9 mouse cellular contexts compared by ENCODE assay signal in the genomic region with DNA sequence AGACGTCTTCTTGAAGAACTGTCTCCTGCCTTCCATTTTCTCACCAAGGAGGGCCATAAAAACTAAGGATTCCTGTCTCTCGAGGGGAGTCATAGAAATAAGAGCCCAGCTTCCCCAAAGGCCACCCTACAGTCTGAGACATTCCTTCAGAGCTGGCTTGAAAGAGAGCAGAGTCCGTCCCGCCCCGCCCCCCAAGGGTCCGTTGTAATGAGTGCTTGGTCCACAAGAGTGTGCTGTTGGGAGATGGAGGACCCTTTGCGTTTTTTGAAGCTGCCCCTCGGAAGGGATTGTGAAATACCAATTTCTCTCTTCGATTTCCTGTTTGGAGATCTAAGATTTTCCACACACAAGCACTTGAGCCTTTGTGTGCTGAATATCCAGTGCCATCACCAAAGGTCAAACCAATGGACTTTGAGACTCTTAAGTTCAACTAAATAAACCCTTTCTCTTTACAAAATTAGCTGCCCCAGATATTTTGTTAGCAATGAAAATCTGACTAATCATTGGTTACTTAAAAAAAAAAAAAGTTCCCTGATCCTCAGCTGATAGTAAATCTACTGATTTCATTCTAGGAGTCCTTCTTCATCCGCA. TPM values are rescaled to one million over a fixed set of nuclear protein-coding genes. Genes with fewer than 3 reads are reported as not detected.
A peak's percentile ranks its signal among the peaks of the same experiment; 100 is the strongest.
DNase-seq lines count a peak whose midpoint lies in the region; ATAC-seq and TF ChIP-seq lines count a peak whose summit lies in the region.
"Had no signal": no experiment of that assay in that cellular context is flagged by ENCODE, and none has a peak within 500 bp of the region (broad histone marks: within the 10 kb centered on the region; RNA-seq: fewer than 3 reads in every experiment).

No protein-coding gene starts in this region.

- no peak for ATAC-seq in forebrain, embryonic 11.5 days (replicated peaks; ENCODE audit: low FRiP score)
- no peak for ATAC-seq in forebrain, embryonic 12.5 days (ENCODE audit: low FRiP score)
- ATAC-seq in neural tube, embryonic 15.5 days (ENCODE audit: low FRiP score), result no peak

- no peaks in the 10 kb centered on the region for H3K9me3 ChIP-seq in forebrain, embryonic 11.5 days (ENCODE audit: control insufficient read depth, low read length)
- no peaks in the 10 kb centered on the region for H3K9me3 ChIP-seq in forebrain, embryonic 12.5 days
- no peaks in the 10 kb centered on the region for H3K9me3 ChIP-seq in neural tube, embryonic 15.5 days (replicated peaks)
- H3K9me3 ChIP-seq: embryonic facial prominence, embryonic 12.5 days had no signal

- H3K4me2 ChIP-seq in forebrain, embryonic 11.5 days (ENCODE audit: low read depth, low read length, severe bottlenecking), result no peak overlapping the region
- no peak overlapping the region for H3K4me2 ChIP-seq in forebrain, embryonic 12.5 days
- H3K4me2 ChIP-seq in neural tube, embryonic 15.5 days, result no peak overlapping the region
- H3K4me2 ChIP-seq: embryonic facial prominence, embryonic 12.5 days had no signal

- no peak for TF ChIP-seq POLR2A in liver, adult 2 months (IDR thresholded peaks at IDR 0.05; ENCODE audit: extremely low read depth, insufficient read depth, low read length)

- TF ChIP-seq CTCF in liver, adult 2 months (IDR thresholded peaks at IDR 0.05; ENCODE audit: low read depth, low read length), result peak; percentile 45

- H3K4me1 ChIP-seq in forebrain, embryonic 11.5 days (replicated peaks; ENCODE audit: control insufficient read depth, insufficient read depth, low read length), result no peaks in the 10 kb centered on the region
- no peaks in the 10 kb centered on the region; the same call in 1 of the 2 replicates for H3K4me1 ChIP-seq in forebrain, embryonic 12.5 days
- no peaks in the 10 kb centered on the region for H3K4me1 ChIP-seq in neural tube, embryonic 15.5 days
- H3K4me1 ChIP-seq in liver, adult 2 months (ENCODE audit: control insufficient read depth, insufficient read depth, low read length), result peaks cover 6% of the 10 kb centered on the region; the same call in 1 of the 2 replicates
- H3K4me1 ChIP-seq: embryonic facial prominence, embryonic 12.5 days had no signal

- H3K27ac ChIP-seq in forebrain, embryonic 11.5 days (ENCODE audit: low read depth, low read length), result no peak overlapping the region
- no peak overlapping the region for H3K27ac ChIP-seq in forebrain, embryonic 12.5 days
- H3K27ac ChIP-seq in neural tube, embryonic 15.5 days (replicated peaks), result no peak overlapping the region
- peak overlapping the region; percentile 48 for H3K27ac ChIP-seq in liver, adult 2 months (replicated peaks; ENCODE audit: insufficient read depth, low read depth, low read length)
- H3K27ac ChIP-seq: embryonic facial prominence, embryonic 12.5 days had no signal

- H3K79me2 ChIP-seq in liver, adult 2 months (ENCODE audit: control insufficient read depth, insufficient read depth, low read length), result no peaks in the 10 kb centered on the region

- 29% methylated on average over 10 of the region's 10 CpGs for WGBS in forebrain, embryonic 11.5 days
- 29% methylated on average over 10 of the region's 10 CpGs for WGBS in forebrain, embryonic 12.5 days
- WGBS in neural tube, embryonic 15.5 days, result 26% methylated on average over 10 of the region's 10 CpGs
- WGBS in liver, adult 2 months, result 16% methylated on average over 10 of the region's 10 CpGs

- H3K9ac ChIP-seq in forebrain, embryonic 11.5 days (ENCODE audit: low read length), result no peak overlapping the region
- H3K9ac ChIP-seq in forebrain, embryonic 12.5 days, result no peak overlapping the region
- no peak overlapping the region for H3K9ac ChIP-seq in neural tube, embryonic 15.5 days (replicated peaks)
- H3K9ac ChIP-seq in liver, adult 2 months (ENCODE audit: low read depth, low read length), result peak overlapping the region; percentile 4; the same call in 1 of the 2 replicates
- H3K9ac ChIP-seq: embryonic facial prominence, embryonic 12.5 days had no signal

- H3K27me3 ChIP-seq in forebrain, embryonic 11.5 days (ENCODE audit: control insufficient read depth, insufficient read depth, low read length), result no peaks in the 10 kb centered on the region
- no peaks in the 10 kb centered on the region for H3K27me3 ChIP-seq in forebrain, embryonic 12.5 days
- no peaks in the 10 kb centered on the region for H3K27me3 ChIP-seq in neural tube, embryonic 15.5 days (replicated peaks)
- no peaks in the 10 kb centered on the region for H3K27me3 ChIP-seq in liver, adult 2 months (ENCODE audit: control insufficient read depth, insufficient read depth, low read length)
- no peaks in the 10 kb centered on the region for H3K27me3 ChIP-seq in splenic B cell, adult 2 months (ENCODE audit: control insufficient read depth, insufficient read depth, low read length, poor library complexity, severe bottlenecking)
- H3K27me3 ChIP-seq: embryonic facial prominence, embryonic 12.5 days had no signal

- no peaks in the 10 kb centered on the region for H3K36me3 ChIP-seq in forebrain, embryonic 11.5 days (ENCODE audit: control insufficient read depth, insufficient read depth, low read length)
- H3K36me3 ChIP-seq in forebrain, embryonic 12.5 days (replicated peaks), result no peaks in the 10 kb centered on the region
- H3K36me3 ChIP-seq in neural tube, embryonic 15.5 days, result no peaks in the 10 kb centered on the region
- H3K36me3 ChIP-seq in liver, adult 2 months (ENCODE audit: control insufficient read depth, insufficient read depth, low read length), result no peaks in the 10 kb centered on the region
- no peaks in the 10 kb centered on the region for H3K36me3 ChIP-seq in splenic B cell, adult 2 months (ENCODE audit: control insufficient read depth, insufficient read depth, low read length, poor library complexity, severe bottlenecking)
- H3K36me3 ChIP-seq: embryonic facial prominence, embryonic 12.5 days had no signal

- H3K4me3 ChIP-seq in forebrain, embryonic 11.5 days (ENCODE audit: low read depth, low read length), result no peak overlapping the region
- no peak overlapping the region for H3K4me3 ChIP-seq in forebrain, embryonic 12.5 days (replicated peaks)
- H3K4me3 ChIP-seq in neural tube, embryonic 15.5 days (replicated peaks), result no peak overlapping the region
- H3K4me3 ChIP-seq in liver, adult 2 months (ENCODE audit: insufficient read depth, low read depth, low read length), result no peak overlapping the region
- H3K4me3 ChIP-seq: embryonic facial prominence, embryonic 12.5 days had no signal

- peak; percentile 75 for DNase-seq in forebrain, embryonic 11.5 days (ENCODE audit: low spot score)
- DNase-seq in neural tube, embryonic 10.5 days (ENCODE audit: extremely low spot score, low spot score), result peak; percentile 58
- DNase-seq in liver, adult 2 months (ENCODE audit: extremely low read depth, low read depth, low spot score), result peak; percentile 97
- peak; percentile 45 for DNase-seq in splenic B cell, adult 2 months (ENCODE audit: low read depth, low spot score)
- no peak for DNase-seq in layer of hippocampus, adult 11-12 months (ENCODE audit: low spot score)
- DNase-seq in right cerebral cortex, postnatal 25 days, result no peak

RNA-seq across cellular contexts. Expression of gene A2ml1, which starts 2.8 kb away (rescaled TPM):
- not detected in 2 replicates for polyA plus RNA-seq in forebrain, embryonic 11.5 days (2014; fragmentation: Nextera tagmentation; extraction: Ambion mirVana)
- polyA plus RNA-seq in forebrain, embryonic 12.5 days (2016; fragmentation: Nextera tagmentation; extraction: Ambion mirVana), result 0.57 and 1.2 TPM in 2 replicates
- 3.5 and 4.8 TPM in 2 replicates for polyA plus RNA-seq in neural tube, embryonic 15.5 days (2015; fragmentation: Nextera tagmentation; extraction: Ambion mirVana)
- total RNA-seq in liver, adult 2 months (2014; rRNA removed), result 3.8 and 8.8 TPM in 2 replicates
- polyA plus RNA-seq in liver, adult 2 months (2012; rRNA removed), result 3.7 and 7.5 TPM in 2 replicates

RNA-seq across cellular contexts. Expression of gene Klrb1a, which starts 39.2 kb away (rescaled TPM):
- not detected in 2 replicates for polyA plus RNA-seq in forebrain, embryonic 11.5 days (2014; fragmentation: Nextera tagmentation; extraction: Ambion mirVana)
- polyA plus RNA-seq in forebrain, embryonic 12.5 days (2016; fragmentation: Nextera tagmentation; extraction: Ambion mirVana), result not detected in 2 replicates
- polyA plus RNA-seq in neural tube, embryonic 15.5 days (2015; fragmentation: Nextera tagmentation; extraction: Ambion mirVana), result 0.70 TPM in 1 of 2 replicates, not detected in the other
- not detected in 2 replicates for total RNA-seq in liver, adult 2 months (2014; rRNA removed)
- polyA plus RNA-seq in liver, adult 2 months (2012; rRNA removed), result not detected in 2 replicates
- polyA plus RNA-seq: embryonic facial prominence, embryonic 12.5 days had no signal

RNA-seq across cellular contexts. Expression of gene Pzp, which starts 57.6 kb away (rescaled TPM):
- polyA plus RNA-seq in forebrain, embryonic 11.5 days (2014; fragmentation: Nextera tagmentation; extraction: Ambion mirVana), result 0.05 TPM in 1 of 2 replicates, not detected in the other
- 0.04 TPM in 1 of 2 replicates, not detected in the other for polyA plus RNA-seq in forebrain, embryonic 12.5 days (2016; fragmentation: Nextera tagmentation; extraction: Ambion mirVana)
- 0.09 and 0.47 TPM in 2 replicates for polyA plus RNA-seq in neural tube, embryonic 15.5 days (2015; fragmentation: Nextera tagmentation; extraction: Ambion mirVana)
- 1,917 and 2,554 TPM in 2 replicates for total RNA-seq in liver, adult 2 months (2014; rRNA removed)
- polyA plus RNA-seq in liver, adult 2 months (2012; rRNA removed), result 1,366 and 1,553 TPM in 2 replicates
- polyA plus RNA-seq: embryonic facial prominence, embryonic 12.5 days had no signal

Comparison
In these comparisons a context has a peak if more than half of its experiments do, and no peak if none do; other contexts are left out.
1. DNase-seq: peak in forebrain, embryonic 11.5 days (single experiment), neural tube, embryonic 10.5 days (single experiment), liver, adult 2 months (single experiment) and splenic B cell, adult 2 months (single experiment); none in layer of hippocampus, adult 11-12 months (single experiment) and right cerebral cortex, postnatal 25 days (single experiment).
2. RNA of gene Pzp, which starts 57.6 kb away (polyA plus RNA-seq): 1,366 to 1,553 TPM in liver, adult 2 months; 0.09 to 0.47 TPM in neural tube, embryonic 15.5 days, 0.05 TPM in forebrain, embryonic 11.5 days and 0.04 TPM in forebrain, embryonic 12.5 days; every median in the first group is over 100 times any median in the second.